Mouse (Mus musculus): ENCODE results near the gene Hs6st3.

The Hs6st3 gene

GRCm38 (mm10) chr14:119797172-119797850 lies 659.2 kb downstream of the Hs6st3 start:
- no peak for DNase-seq (ENCODE audit: low read depth)

GRCm38 (mm10) chr14:119798561-119798960 lies 660.4 kb downstream of the Hs6st3 start:
- no peak for DNase-seq (ENCODE audit: low read depth)

- DNase-seq (ENCODE audit: low read depth) = no peak
These were observed 662.7 kb downstream of the Hs6st3 start for GRCm38 (mm10) chr14:119800856-119801255.

GRCm38 (mm10) chr14:119813898-119814297 lies 675.8 kb downstream of the Hs6st3 start:
- no peak for DNase-seq (ENCODE audit: low read depth)

DNA sequence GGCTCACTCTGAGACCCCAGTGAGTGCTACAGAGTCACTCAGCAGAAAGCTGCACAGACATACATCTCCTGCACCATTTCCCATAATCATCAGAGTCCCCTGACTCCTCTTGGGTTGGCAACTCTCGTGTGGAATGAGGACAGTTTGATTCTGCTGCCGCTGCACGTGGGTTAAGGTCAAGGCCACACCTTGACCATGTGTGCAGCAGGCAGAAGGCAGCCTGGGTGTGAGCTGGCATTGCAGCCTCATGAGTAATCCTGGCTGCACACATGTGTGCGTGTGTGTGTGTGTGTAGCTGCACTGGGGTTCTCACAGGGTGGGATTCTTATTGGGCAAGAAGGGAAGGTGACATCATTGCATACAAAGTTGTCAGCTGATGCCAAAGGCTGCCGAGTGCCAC lies 677.5 kb downstream of the Hs6st3 start:
- DNase-seq (ENCODE audit: low read depth) = no peak

DNA sequence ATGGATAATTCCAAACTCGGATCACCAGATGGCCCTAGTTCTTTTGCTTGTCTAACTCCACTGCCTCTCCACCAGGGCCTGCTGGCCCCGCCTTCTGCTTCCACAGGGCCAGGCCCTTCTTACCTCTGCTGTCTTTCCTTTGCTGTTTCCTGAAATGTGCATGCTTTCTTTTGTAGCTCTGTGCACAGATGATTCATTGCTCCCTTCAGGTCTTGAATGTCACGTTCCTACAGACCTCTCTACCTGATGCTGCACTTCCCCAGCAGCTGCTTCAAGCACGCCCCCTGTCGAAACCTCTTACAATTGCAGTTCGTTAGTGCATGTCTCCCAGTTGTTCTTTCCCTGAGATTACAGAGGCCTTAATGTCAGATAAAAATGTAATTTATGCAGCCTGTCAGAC lies 682.4 kb downstream of the Hs6st3 start:
- DNase-seq (ENCODE audit: low read depth) = no peak

GRCm38 (mm10) chr14:119831165-119832011 lies 693.2 kb downstream of the Hs6st3 start:
- DNase-seq (ENCODE audit: low read depth) = no peak

DNA sequence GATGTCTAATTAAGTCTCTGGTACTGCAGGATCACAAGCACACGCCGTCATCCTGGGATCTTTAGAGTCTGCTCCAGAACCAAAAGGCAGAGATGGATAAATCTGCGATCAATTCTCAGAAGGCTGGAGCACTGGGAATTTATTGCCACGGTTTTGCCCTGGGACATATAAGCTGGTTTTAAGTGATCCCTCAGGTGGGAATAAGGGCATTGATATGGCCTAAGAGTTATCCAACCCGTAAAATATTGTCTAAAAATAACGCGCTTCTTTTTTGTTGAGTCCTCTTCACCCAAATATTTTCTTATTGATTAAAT lies 693.8 kb downstream of the Hs6st3 start:
- DNase-seq (ENCODE audit: low read depth) = no peak

DNA sequence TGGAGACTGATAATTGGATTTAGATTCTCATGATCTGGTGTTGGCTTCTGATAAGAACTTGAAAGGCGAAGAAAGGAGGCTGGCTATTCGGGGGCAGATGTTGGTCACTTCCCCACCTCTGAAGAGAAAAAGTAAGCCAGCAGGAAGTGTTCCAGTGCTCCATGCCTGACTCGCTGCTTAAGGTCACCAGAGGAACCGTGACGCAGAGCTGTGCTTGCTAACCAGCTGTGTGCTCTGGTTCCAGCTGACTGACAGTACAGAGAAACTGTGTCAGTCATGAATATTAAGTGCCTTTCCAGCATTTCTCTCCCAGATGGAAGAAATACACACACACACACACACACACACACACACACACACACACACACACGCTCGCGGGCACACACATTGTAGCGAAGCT lies 694.8 kb downstream of the Hs6st3 start:
- no peak for DNase-seq (ENCODE audit: low read depth)

DNA sequence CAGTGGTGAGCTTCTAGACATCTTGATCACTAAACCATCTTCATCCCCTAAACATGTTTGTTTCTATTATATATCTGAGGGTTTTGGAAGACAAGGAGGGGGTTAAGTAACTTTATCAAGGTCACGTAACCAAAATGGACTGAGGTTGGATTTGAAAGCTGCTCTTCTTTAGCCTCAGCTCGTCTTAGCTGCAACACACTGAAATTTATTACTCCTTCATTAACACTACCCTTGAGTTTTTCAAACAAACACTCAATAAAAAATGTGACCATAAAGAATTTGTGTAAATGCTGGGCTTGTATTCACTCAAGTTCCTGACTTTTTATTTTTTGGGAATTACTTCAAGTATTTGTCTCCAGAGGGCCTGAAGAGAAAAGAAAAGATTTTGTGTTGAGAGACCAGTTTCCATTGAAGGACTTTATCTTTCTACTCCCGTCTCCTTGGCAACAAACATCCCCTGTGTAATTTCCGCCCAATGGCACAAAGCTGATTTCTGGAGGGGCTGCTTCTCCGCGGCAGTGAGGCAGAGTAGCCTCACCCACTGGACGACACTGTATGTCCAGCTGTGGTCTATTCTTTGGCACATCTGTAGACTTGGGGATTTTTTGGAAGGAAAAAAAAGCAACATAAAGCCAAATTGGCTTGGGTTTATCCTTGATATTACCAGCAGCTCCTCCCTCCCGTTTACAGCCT lies 696.0 kb downstream of the Hs6st3 start:
- DNase-seq (ENCODE audit: low read depth) = no peak

DNA sequence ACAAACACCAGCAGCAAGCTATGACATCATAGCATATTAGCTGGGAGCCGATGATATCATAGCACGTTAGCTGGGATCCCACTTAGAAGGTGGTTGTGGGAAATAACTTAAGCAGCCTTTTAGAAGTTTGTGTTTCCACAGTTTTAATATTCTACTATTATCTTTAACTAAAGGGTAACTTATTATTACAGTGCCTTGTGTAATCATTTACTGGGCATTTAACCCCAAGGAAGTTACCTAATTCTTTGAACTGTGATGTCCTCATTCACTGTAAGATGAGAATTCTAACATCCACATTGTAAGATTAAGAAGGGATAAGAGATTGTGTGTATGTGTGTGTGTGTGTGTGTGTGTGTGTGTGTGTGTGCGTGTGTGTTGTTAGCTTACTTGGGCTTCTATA lies 697.9 kb downstream of the Hs6st3 start:
- no peak for DNase-seq (ENCODE audit: low read depth)

DNA sequence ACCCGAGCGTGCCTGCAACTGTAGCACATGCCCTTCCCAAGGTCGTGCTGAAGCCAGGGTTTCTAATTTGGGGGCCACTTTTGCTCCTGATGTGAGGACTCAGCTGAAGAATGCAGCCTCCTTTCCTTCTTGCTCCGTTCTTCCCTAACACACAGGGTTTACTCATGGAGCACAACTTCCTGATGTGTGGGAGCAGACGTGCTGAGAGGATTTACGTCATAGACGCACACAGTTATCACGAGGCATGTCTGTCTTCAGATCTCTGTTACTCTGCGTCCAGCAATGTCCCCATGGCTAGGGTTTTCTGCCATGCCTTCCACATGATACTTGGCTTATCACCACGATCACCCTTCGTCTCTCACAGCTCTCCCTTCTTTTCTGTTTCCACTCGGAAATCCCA lies 709.4 kb downstream of the Hs6st3 start:
- DNase-seq (ENCODE audit: low read depth) = no peak

DNA sequence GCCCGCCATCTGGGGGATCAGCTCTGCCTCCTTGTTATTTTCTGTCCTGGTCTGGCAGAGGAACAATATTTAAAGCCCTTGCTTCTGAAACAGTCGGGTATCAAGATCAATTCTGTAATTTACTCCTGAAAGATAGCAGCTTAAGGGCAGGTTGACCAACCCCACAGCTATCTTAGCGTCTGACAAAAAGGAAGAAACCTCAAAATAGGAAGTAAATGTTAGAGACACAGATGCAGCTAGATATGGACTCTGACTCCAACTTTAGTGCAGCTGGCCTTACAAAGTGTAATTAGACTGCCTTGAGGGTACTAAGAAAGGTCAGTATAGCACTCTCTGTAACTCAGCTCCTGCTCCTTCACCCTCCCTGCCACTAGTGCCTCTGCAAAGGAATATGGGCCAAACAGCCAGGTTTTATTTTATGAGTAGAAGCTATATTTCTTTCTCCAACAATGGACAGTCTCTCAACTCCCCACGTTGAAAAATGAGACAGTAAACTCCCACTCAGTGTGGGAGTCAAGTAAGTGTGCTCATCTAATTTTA lies 710.7 kb downstream of the Hs6st3 start:
- no peak for DNase-seq (ENCODE audit: low read depth)

- DNase-seq (ENCODE audit: low read depth) = no peak
These were observed 711.2 kb downstream of the Hs6st3 start for GRCm38 (mm10) chr14:119849338-119849737.

DNA sequence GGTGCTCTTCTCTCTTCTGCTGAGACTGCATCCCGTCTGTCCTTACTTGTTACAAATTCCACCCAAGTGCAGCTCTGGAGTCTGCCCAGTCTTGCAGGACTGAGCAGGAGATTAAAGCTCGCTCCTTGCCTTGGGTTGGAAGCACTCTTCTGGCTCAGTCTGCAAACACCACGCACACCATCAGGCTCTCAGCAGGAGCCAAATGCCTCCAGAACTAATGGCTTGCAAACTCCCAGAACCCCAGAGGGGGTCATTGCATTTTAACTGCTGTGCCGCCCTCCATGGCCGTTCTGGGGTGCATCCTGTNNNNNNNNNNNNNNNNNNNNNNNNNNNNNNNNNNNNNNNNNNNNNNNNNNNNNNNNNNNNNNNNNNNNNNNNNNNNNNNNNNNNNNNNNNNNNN lies 714.0 kb downstream of the Hs6st3 start:
- DNase-seq (ENCODE audit: low read depth) = no peak

GRCm38 (mm10) chr14:119857338-119858291 lies 719.5 kb downstream of the Hs6st3 start:
- no peak for DNase-seq (ENCODE audit: low read depth)

DNA sequence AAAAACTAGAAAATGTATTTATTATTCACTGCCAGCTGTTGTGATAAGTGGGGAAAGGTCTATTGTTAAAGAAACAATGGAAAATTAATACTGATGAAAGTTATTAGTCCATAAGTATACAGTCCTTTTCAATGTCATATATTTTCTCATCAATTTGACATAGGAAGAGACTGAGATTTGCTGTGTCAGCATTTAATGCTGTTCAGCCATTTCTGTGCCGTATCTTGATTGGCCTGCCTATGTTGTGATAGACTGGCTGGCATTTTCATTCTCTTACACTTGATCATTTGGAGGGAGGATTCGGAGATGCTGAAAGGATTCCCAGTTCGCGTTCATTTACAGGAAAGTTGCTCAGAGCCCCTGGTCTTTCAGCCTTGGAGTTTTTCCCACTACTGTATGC lies 735.5 kb downstream of the Hs6st3 start:
- DNase-seq (ENCODE audit: low read depth) = no peak

GRCm38 (mm10) chr14:119892922-119893321 lies 754.8 kb downstream of the Hs6st3 start:
- DNase-seq (ENCODE audit: low read depth) = no peak

DNA sequence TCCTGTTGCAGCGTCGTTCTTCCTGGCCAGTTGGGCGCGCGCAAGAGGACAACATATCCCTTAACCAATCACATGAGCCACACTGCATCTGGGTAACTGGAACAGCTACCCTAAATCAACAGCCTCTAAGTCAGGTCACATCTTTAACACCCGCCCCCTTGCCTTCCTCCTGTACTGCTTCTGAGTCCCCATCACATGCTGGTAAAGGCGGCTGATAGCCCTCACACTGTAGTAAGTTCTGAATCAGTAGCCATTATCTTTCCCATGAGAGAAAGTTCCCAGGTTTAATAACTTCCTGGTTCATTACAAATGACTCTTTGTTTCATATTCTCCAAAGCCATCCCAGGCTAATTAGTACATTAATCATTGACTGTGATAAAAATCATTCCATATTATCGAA lies 757.0 kb downstream of the Hs6st3 start:
- DNase-seq (ENCODE audit: low read depth) = no peak

DNA sequence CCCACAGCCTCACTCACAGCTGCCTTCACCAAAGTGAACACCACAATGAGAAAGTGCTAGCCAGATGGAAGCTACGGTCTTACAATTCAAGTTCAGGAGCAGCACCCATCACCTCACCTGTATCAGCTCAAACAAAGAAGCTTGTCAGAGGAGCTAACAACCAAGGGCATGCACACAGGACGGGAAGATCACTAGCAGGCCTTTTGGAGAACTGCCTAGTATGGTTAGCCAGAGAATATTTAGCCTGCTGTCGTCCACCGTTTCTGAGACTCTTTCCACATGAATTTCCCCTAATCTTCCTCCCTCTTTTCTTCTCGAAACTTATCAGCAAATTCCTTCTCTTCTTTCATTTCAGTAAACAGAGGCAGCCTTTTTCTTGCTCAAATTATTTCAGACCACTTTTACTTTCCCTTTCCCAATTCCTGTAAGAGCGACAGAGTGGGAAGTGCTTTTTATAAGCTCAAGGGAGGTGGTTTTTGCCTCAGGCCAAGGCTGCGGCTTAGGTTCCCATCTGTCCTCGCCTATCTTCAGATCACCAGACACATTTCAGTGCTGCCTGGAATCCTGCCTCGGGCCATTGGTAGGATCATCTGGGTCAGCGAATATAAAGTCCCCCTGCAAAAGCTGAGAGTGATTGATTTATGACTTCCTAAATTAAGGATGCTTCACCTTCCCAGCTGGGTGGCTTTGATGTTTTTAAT lies 757.8 kb downstream of the Hs6st3 start:
- no peak for DNase-seq (ENCODE audit: low read depth)

GRCm38 (mm10) chr14:119902486-119902885 lies 764.3 kb downstream of the Hs6st3 start:
- DNase-seq (ENCODE audit: low read depth) = no peak

All from c-Kit-positive CD71-negative TER-119-negative erythroid progenitor cells, embryonic 14.5 days (primary cell).